Comparison of ENCODE assay signal across 8 mouse cellular contexts in the genomic region with DNA sequence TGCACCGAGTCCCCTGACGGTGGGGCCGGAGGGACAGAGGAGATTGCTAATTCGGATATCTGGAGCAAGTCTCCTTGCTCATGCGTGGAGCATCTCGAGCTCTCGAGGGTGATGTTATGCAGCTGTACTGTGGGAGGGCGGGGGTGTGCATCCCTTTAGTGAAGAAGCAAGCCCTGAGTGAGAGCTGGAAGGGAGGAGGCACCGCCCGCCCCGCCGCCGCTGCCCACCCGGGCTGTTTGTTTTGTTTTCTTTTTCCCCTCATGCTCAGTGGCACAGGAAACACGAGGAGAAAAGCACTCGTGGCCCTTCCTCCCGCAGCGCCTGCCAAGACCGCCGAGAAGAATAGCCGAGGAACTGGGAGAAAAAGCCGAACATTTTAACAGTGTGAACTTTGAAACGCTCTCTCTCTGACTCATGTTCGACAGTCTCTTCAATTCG. TPM values are rescaled to one million over a fixed set of nuclear protein-coding genes. Genes with fewer than 3 reads are reported as not detected.
DNase-seq lines count a peak whose midpoint lies in the region; ATAC-seq and TF ChIP-seq lines count a peak whose summit lies in the region.

No protein-coding gene starts in this region.

- peaks cover 37% of the 10 kb centered on the region for H3K27me3 ChIP-seq in megakaryocyte, embryonic 14.5 days (replicated peaks)
- H3K27me3 ChIP-seq in kidney, adult 2 months (replicated peaks; ENCODE audit: control insufficient read depth, insufficient read depth, low read length): no peaks in the 10 kb centered on the region
- H3K27me3 ChIP-seq in lung, embryonic 14.5 days (ENCODE audit: insufficient read depth, low read length): no peaks in the 10 kb centered on the region
- no peaks in the 10 kb centered on the region for H3K27me3 ChIP-seq in stomach, postnatal 0 days (ENCODE audit: control insufficient read depth, insufficient read depth, low read length)

- H3K4me2 ChIP-seq in lung, embryonic 14.5 days: peak overlapping the region; percentile 40; the same call in 1 of the 2 replicates
- H3K4me2 ChIP-seq in stomach, postnatal 0 days (replicated peaks; ENCODE audit: low read depth): peak overlapping the region; percentile 28

- H3K36me3 ChIP-seq in megakaryocyte, embryonic 14.5 days (replicated peaks; ENCODE audit: low read length): no peaks in the 10 kb centered on the region
- no peaks in the 10 kb centered on the region for H3K36me3 ChIP-seq in kidney, adult 2 months (ENCODE audit: control insufficient read depth, insufficient read depth, low read length)
- no peaks in the 10 kb centered on the region for H3K36me3 ChIP-seq in lung, embryonic 14.5 days (ENCODE audit: insufficient read depth)
- no peaks in the 10 kb centered on the region for H3K36me3 ChIP-seq in stomach, postnatal 0 days (ENCODE audit: control insufficient read depth, insufficient read depth, low read length)

- 10% methylated on average over 25 of the region's 25 CpGs for WGBS in kidney, adult 2 months
- 31% methylated on average over 25 of the region's 25 CpGs for WGBS in lung, embryonic 14.5 days
- whole genome bisulfite sequencing in stomach, postnatal 0 days: 36% methylated on average over 25 of the region's 25 CpGs

- TF ChIP-seq POLR2A in kidney, adult 2 months (IDR thresholded peaks at IDR 0.05; ENCODE audit: low read depth, low read length): no peak

- H3K27ac ChIP-seq in kidney, adult 2 months (ENCODE audit: insufficient read depth, low read depth, low read length): peak overlapping the region; percentile 52
- H3K27ac ChIP-seq in lung, embryonic 14.5 days (ENCODE audit: low read depth): peak overlapping the region; percentile 24; the same call in 1 of the 2 replicates
- no peak overlapping the region for H3K27ac ChIP-seq in stomach, postnatal 0 days (replicated peaks)

- no peaks in the 10 kb centered on the region for H3K9me3 ChIP-seq in megakaryocyte, embryonic 14.5 days
- H3K9me3 ChIP-seq in lung, embryonic 14.5 days (ENCODE audit: low read depth, low read length): no peaks in the 10 kb centered on the region
- no peaks in the 10 kb centered on the region for H3K9me3 ChIP-seq in stomach, postnatal 0 days (ENCODE audit: control insufficient read depth, low read length)

- peaks cover 73% of the 10 kb centered on the region for H3K4me1 ChIP-seq in megakaryocyte, embryonic 14.5 days
- peaks cover 34% of the 10 kb centered on the region for H3K4me1 ChIP-seq in kidney, adult 2 months (ENCODE audit: control insufficient read depth, insufficient read depth, low read length)
- no peaks in the 10 kb centered on the region for H3K4me1 ChIP-seq in lung, embryonic 14.5 days (ENCODE audit: insufficient read depth)
- H3K4me1 ChIP-seq in stomach, postnatal 0 days (replicated peaks; ENCODE audit: control insufficient read depth, insufficient read depth): no peaks in the 10 kb centered on the region

- H3K9ac ChIP-seq in lung, embryonic 14.5 days: no peak overlapping the region; the same call in 1 of the 2 replicates
- H3K9ac ChIP-seq in stomach, postnatal 0 days (ENCODE audit: low read length): 0 out of 2 replicates have a peak overlapping the region, but pooled peaks have one; percentile 2

- no peak for TF ChIP-seq EP300 in stomach, postnatal 0 days (optimal IDR thresholded peaks at IDR 0.05)

- peak overlapping the region; percentile 14 for H3K4me3 ChIP-seq in megakaryocyte, embryonic 14.5 days (replicated peaks)
- H3K4me3 ChIP-seq in kidney, adult 2 months (ENCODE audit: insufficient read depth, low read depth, low read length): no peak overlapping the region
- no peak overlapping the region for H3K4me3 ChIP-seq in lung, embryonic 14.5 days (ENCODE audit: low read depth, low read length)
- H3K4me3 ChIP-seq in stomach, postnatal 0 days (ENCODE audit: low read depth, low read length): no peak overlapping the region

- no peak for TF ChIP-seq CTCF in kidney, adult 2 months (conservative IDR thresholded peaks at IDR 0.05; ENCODE audit: insufficient read depth, insufficient read length, low read depth, low read length)
- TF ChIP-seq CTCF in lung, embryonic 14.5 days (IDR thresholded peaks at IDR 0.05; ENCODE audit: low read depth): no peak
- TF ChIP-seq CTCF in stomach, postnatal 0 days (IDR thresholded peaks at IDR 0.05; ENCODE audit: low read depth): 0 out of 2 replicates have a peak, but pooled peaks have one; percentile 14

- ATAC-seq in megakaryocyte, adult 5-6 weeks (ENCODE audit: poor library complexity, severe bottlenecking): no peak
- 0 out of 2 replicates have a peak, but pooled peaks have one; percentile 9 for ATAC-seq in granulocyte monocyte progenitor cell, adult 5-6 weeks (replicated peaks; ENCODE audit: poor library complexity, severe bottlenecking)
- ATAC-seq in lung, embryonic 14.5 days (ENCODE audit: insufficient read depth): 0 out of 2 replicates have a peak, but pooled peaks have one; percentile 26
- ATAC-seq in stomach, postnatal 0 days (ENCODE audit: low FRiP score, low TSS enrichment): no peak

- DNase-seq in adrenal gland, postnatal 10 days: peak; percentile 57
- peak; percentile 92 for DNase-seq in kidney, adult 2 months
- peak; percentile 51 for DNase-seq in lung, embryonic 14.5 days
- DNase-seq in stomach, postnatal 0 days (ENCODE audit: low spot score): peak; percentile 21
- no peak for DNase-seq in cerebellum, adult 8-10 months

RNA-seq across cellular contexts. Expression of a gene that starts 22.6 kb away (rescaled TPM):
- 1.6 and 3.6 TPM in 2 replicates for polyA plus RNA-seq in megakaryocyte, embryonic 14.5 days (2012; ENCODE audit: insufficient read depth, low replicate concordance)
- total RNA-seq in megakaryocyte, adult 5-6 weeks (2015): 0.58 and 0.98 TPM in 2 replicates
- total RNA-seq in megakaryocyte, adult 5-6 weeks (2017): 0.70 and 1.3 TPM in 2 replicates
- 10 to 100 TPM; 14.4 to 17.2 TPM for total RNA-seq in adrenal gland, postnatal 10 days (2021)
- 0.21 TPM in 1 of 2 replicates, not detected in the other for total RNA-seq in granulocyte monocyte progenitor cell, adult 5-6 weeks (2014; fragmentation: Nextera tagmentation)
- 0.31 TPM in 1 of 2 replicates, not detected in the other for total RNA-seq in granulocyte monocyte progenitor cell, adult 5-6 weeks (2017)
- 20.1 and 22.2 TPM in 2 replicates for polyA plus RNA-seq in kidney, adult 2 months (2012; rRNA removed)
- 16.3 and 17.6 TPM in 2 replicates for polyA plus RNA-seq in lung, embryonic 14.5 days (2014; fragmentation: Nextera tagmentation; extraction: Ambion mirVana)
- 2.0 and 2.1 TPM in 2 replicates for polyA plus RNA-seq in stomach, postnatal 0 days (2015; fragmentation: Nextera tagmentation; extraction: Ambion mirVana)

Comparison
In these comparisons a context has a peak if more than half of its experiments do, and no peak if none do; other contexts are left out.
1. ATAC-seq: peak in granulocyte monocyte progenitor cell, adult 5-6 weeks (single experiment) and lung, embryonic 14.5 days (single experiment); none in megakaryocyte, adult 5-6 weeks (single experiment) and stomach, postnatal 0 days (single experiment).